Comparison of ENCODE assay signal across 13 mouse cellular contexts in genomic region chr11:44086951-44087350, GRCm38 (mm10).
DNase-seq lines count a peak whose midpoint lies in the region; ATAC-seq and TF ChIP-seq lines count a peak whose summit lies in the region.
"Had no signal": no experiment of that assay in that cellular context is flagged by ENCODE, and none has a peak within 500 bp of the region (broad histone marks: within the 10 kb centered on the region; RNA-seq: fewer than 3 reads in every experiment).

No protein-coding gene starts in this region.

- no peak for TF ChIP-seq EP300 in heart, adult 2 months (IDR thresholded peaks at IDR 0.05; ENCODE audit: insufficient read depth, low read depth, low read length)

- no peak for TF ChIP-seq POLR2A in heart, adult 2 months (IDR thresholded peaks at IDR 0.05; ENCODE audit: insufficient read depth, low read depth, low read length)
- TF ChIP-seq POLR2A in thymus, adult 2 months (IDR thresholded peaks at IDR 0.05; ENCODE audit: control insufficient read depth, extremely low read depth, insufficient read depth, low read length, poor library complexity) = no peak

- H3K79me2 ChIP-seq in heart, adult 2 months (replicated peaks; ENCODE audit: control insufficient read depth, insufficient read depth, low read length) = no peaks in the 10 kb centered on the region

- no peaks in the 10 kb centered on the region for H3K27me3 ChIP-seq in heart, adult 2 months (ENCODE audit: control insufficient read depth, insufficient read depth, low read length)
- no peaks in the 10 kb centered on the region for H3K27me3 ChIP-seq in thymus, adult 2 months (ENCODE audit: control insufficient read depth, insufficient read depth, low read length)
- H3K27me3 ChIP-seq: forebrain, embryonic 15.5 days had no signal

- no peak overlapping the region for H3K4me3 ChIP-seq in heart, adult 2 months
- no peak overlapping the region for H3K4me3 ChIP-seq in thymus, adult 2 months (ENCODE audit: control insufficient read depth, insufficient read depth, low read length)
- H3K4me3 ChIP-seq: forebrain, embryonic 15.5 days had no signal

- no peaks in the 10 kb centered on the region for H3K4me1 ChIP-seq in heart, adult 2 months (ENCODE audit: control insufficient read depth, insufficient read depth, low read length)
- no peaks in the 10 kb centered on the region; the same call in 1 of the 2 replicates for H3K4me1 ChIP-seq in thymus, adult 2 months (replicated peaks; ENCODE audit: control insufficient read depth, insufficient read depth, low read length)
- H3K4me1 ChIP-seq: forebrain, embryonic 15.5 days had no signal

- DNase-seq in heart, adult 2 months = no peak
- DNase-seq in heart, postnatal 4 days = no peak
- DNase-seq in thymus, adult 2 months = peak; percentile 4
- DNase-seq in thymus, adult 18-20 months = no peak
- no peak for DNase-seq in frontal cortex, postnatal 25 days (ENCODE audit: low spot score in 2 of 2)
- DNase-seq in urinary bladder, postnatal 14 days (ENCODE audit: low spot score) = no peak
- DNase-seq in spleen, postnatal 4 days (ENCODE audit: low spot score in 2 of 2) = no peak
- DNase-seq: cerebellum, postnatal 25 days; heart, postnatal 36 days; right cerebral cortex, adult 18-20 months had no signal

- no peak overlapping the region for H3K27ac ChIP-seq in heart, adult 2 months
- no peak overlapping the region for H3K27ac ChIP-seq in thymus, adult 2 months (ENCODE audit: control insufficient read depth, insufficient read depth, low read length)
- H3K27ac ChIP-seq: forebrain, embryonic 15.5 days had no signal

- no peak overlapping the region for H3K9ac ChIP-seq in heart, adult 2 months (ENCODE audit: low read depth, low read length)
- H3K9ac ChIP-seq: forebrain, embryonic 15.5 days had no signal

- no peaks in the 10 kb centered on the region for H3K36me3 ChIP-seq in heart, adult 2 months (ENCODE audit: control insufficient read depth, insufficient read depth, low read length)
- no peaks in the 10 kb centered on the region for H3K36me3 ChIP-seq in thymus, adult 2 months (ENCODE audit: control insufficient read depth, insufficient read depth, low read length)
- H3K36me3 ChIP-seq: forebrain, embryonic 15.5 days had no signal

- TF ChIP-seq CTCF in heart, adult 2 months (IDR thresholded peaks at IDR 0.05) = peak; percentile 50
- TF ChIP-seq CTCF in thymus, adult 2 months (IDR thresholded peaks at IDR 0.05; ENCODE audit: borderline replicate concordance, control insufficient read depth, extremely low read depth, insufficient read depth, low read length, poor library complexity) = no peak

- intact Hi-C loops in heart, adult 2 months (cut with DNase I) = no loop called here

- WGBS in heart, adult 2 months = 60% methylated on average over 2 of the region's 2 CpGs
- WGBS in thymus, adult 2 months = 83% methylated on average over 2 of the region's 2 CpGs

- ATAC-seq in granulocyte monocyte progenitor cell, adult 5-6 weeks (replicated peaks; ENCODE audit: poor library complexity, severe bottlenecking) = peak; percentile 59; the same call in 1 of the 2 replicates
- ATAC-seq: forebrain, embryonic 15.5 days; midbrain, embryonic 16.5 days had no signal
